10 mouse cellular contexts compared by ENCODE assay signal in the genomic region with DNA sequence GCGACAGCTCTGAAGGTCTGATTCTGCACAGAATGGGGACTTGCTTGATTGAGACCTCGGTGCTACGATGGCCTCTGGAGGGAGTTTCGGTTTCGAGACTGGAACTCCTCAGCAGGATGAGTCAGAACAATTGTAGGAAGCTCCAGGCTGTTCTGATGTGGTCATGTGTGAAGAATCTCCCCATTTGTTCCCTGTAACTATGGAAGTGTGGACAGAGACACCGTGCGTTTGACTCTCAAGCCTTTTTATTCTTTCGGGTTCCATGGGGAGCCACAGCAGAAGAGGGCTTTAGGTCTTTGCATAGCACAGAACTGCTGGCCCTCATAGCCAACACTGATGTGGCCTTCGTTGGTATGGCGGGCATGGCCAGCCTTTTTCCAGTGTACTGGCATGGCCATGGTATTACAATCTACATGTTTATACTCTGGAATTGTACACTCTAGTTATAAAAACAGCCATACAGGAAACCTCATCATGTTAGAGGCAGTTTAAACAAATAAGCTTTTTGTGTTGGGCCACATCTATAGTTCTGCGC. TPM values are rescaled to one million over a fixed set of nuclear protein-coding genes. Genes with fewer than 3 reads are reported as not detected.
DNase-seq lines count a peak whose midpoint lies in the region; ATAC-seq lines count a peak whose summit lies in the region.
"Had no signal": no experiment of that assay in that cellular context is flagged by ENCODE, and none has a peak within 500 bp of the region (broad histone marks: within the 10 kb centered on the region; RNA-seq: fewer than 3 reads in every experiment).

No protein-coding gene starts in this region.

- peak; percentile 79 to 80 for ATAC-seq in hematopoietic stem cell, adult 5-6 weeks (replicated peaks in 1 of 2; ENCODE audit: insufficient read depth in 1 of 2, low FRiP score in 2 of 2, low TSS enrichment in 1 of 2, low read depth in 1 of 2, poor library complexity in 2 of 2, severe bottlenecking in 2 of 2)
- ATAC-seq in lung, embryonic 16.5 days (ENCODE audit: low read depth), result peak; percentile 73
- no peak for ATAC-seq in erythroblast, adult 5-6 weeks (replicated peaks; ENCODE audit: low FRiP score, poor library complexity, severe bottlenecking)

- no peaks in the 10 kb centered on the region for H3K9me3 ChIP-seq in lung, embryonic 16.5 days (ENCODE audit: control insufficient read depth, low read length)
- H3K9me3 ChIP-seq: limb, embryonic 12.5 days had no signal

- peak; percentile 16 for DNase-seq in CD4-positive, CD25-positive, alpha-beta regulatory T cell, adult 2 months (ENCODE audit: low read depth, low spot score)
- peak; percentile 30 for DNase-seq in adrenal gland, postnatal 25 days
- no peak for DNase-seq in thymus, adult 18-20 months
- DNase-seq in spleen, postnatal 10 days (ENCODE audit: low spot score in 2 of 2), result no peak
- no peak for DNase-seq in frontal cortex, postnatal 10 days (ENCODE audit: low spot score in 2 of 2)

- peaks cover 6% of the 10 kb centered on the region for H3K4me1 ChIP-seq in lung, embryonic 16.5 days (replicated peaks; ENCODE audit: control insufficient read depth, insufficient read depth, low read length)
- H3K4me1 ChIP-seq: limb, embryonic 12.5 days had no signal

- WGBS in lung, embryonic 16.5 days, result 77% methylated on average over 11 of the region's 11 CpGs

- peak overlapping the region; percentile 39 for H3K4me2 ChIP-seq in lung, embryonic 16.5 days (ENCODE audit: low read depth, low read length)
- H3K4me2 ChIP-seq: limb, embryonic 12.5 days had no signal

- no peak overlapping the region for H3K9ac ChIP-seq in lung, embryonic 16.5 days (ENCODE audit: low read length)
- H3K9ac ChIP-seq: limb, embryonic 12.5 days had no signal

- no peaks in the 10 kb centered on the region for H3K27me3 ChIP-seq in lung, embryonic 16.5 days (ENCODE audit: control insufficient read depth, insufficient read depth, low read depth, low read length)
- H3K27me3 ChIP-seq: limb, embryonic 12.5 days had no signal

- peak overlapping the region; percentile 78 for H3K27ac ChIP-seq in lung, embryonic 16.5 days (ENCODE audit: low read length)
- H3K27ac ChIP-seq: limb, embryonic 12.5 days had no signal

- H3K4me3 ChIP-seq in lung, embryonic 16.5 days (ENCODE audit: low read length), result no peak overlapping the region
- H3K4me3 ChIP-seq: erythroblast, embryonic 14.5 days; limb, embryonic 12.5 days had no signal

- peaks cover 3% of the 10 kb centered on the region; the same call in 1 of the 2 replicates for H3K36me3 ChIP-seq in lung, embryonic 16.5 days (ENCODE audit: control insufficient read depth, insufficient read depth, low read length)

RNA-seq across cellular contexts. Expression of a gene that starts 21.9 kb away (rescaled TPM):
- 176 and 192 TPM in 2 replicates for total RNA-seq in adrenal gland, postnatal 25 days (2021)
- total RNA-seq in hematopoietic stem cell, adult 5-6 weeks (2017), result 18.6 and 19.4 TPM in 2 replicates
- 8.8 and 10.1 TPM in 2 replicates for polyA plus RNA-seq in lung, embryonic 16.5 days (2015; fragmentation: Nextera tagmentation; extraction: Ambion mirVana)
- total RNA-seq in erythroblast, adult 5-6 weeks (2015; ENCODE audit: low replicate concordance), result 17.3 and 30.9 TPM in 2 replicates
- total RNA-seq in erythroblast, adult 5-6 weeks (2017; ENCODE audit: low replicate concordance), result 13.9 and 15.2 TPM in 2 replicates

Comparison
In these comparisons a context has a peak if more than half of its experiments do, and no peak if none do; other contexts are left out.
1. DNase-seq: peak in CD4-positive, CD25-positive, alpha-beta regulatory T cell, adult 2 months (single experiment) and adrenal gland, postnatal 25 days (single experiment); none in thymus, adult 18-20 months (0 of 2), spleen, postnatal 10 days (0 of 2) and frontal cortex, postnatal 10 days (0 of 2).